Mouse (Mus musculus): ENCODE measurements around the gene Dcps. TPM values are rescaled to one million over a fixed set of nuclear protein-coding genes. Genes with fewer than 3 reads are reported as not detected.

Dcps gene
- polyA plus RNA-seq, 1 experiment from 2014 or later, result 70.9 TPM

- ATAC-seq (ENCODE audit: low read depth), result no peak
- Histone ChIP-seq H3K9ac (no peak overlapping the region), H3K4me1 (replicated peaks) (no peaks in the 10 kb centered on the region), H3K27ac (replicated peaks) (no peak overlapping the region), H3K4me3 (no peak overlapping the region), H3K36me3 (no peaks in the 10 kb centered on the region), H3K27me3 (no peaks in the 10 kb centered on the region), H3K4me2 (no peak overlapping the region), H3K9me3 (no peaks in the 10 kb centered on the region)
- 83% methylated on average over 1 of the region's 1 CpGs for WGBS
Observed at GRCm38 (mm10) chr9:35095726-35096125, 80.1 kb downstream of the Dcps start.

- no peak overlapping the region for H3K4me2 ChIP-seq
- no peak for ATAC-seq (ENCODE audit: low read depth)
- H3K4me1 ChIP-seq (replicated peaks), result no peaks in the 10 kb centered on the region
- WGBS, result 93% methylated on average over 3 of the region's 3 CpGs
- no peak overlapping the region for H3K27ac ChIP-seq (replicated peaks)
- no peak overlapping the region for H3K9ac ChIP-seq
- no peaks in the 10 kb centered on the region for H3K9me3 ChIP-seq
- H3K27me3 ChIP-seq, result no peaks in the 10 kb centered on the region
- H3K36me3 ChIP-seq, result no peaks in the 10 kb centered on the region
- H3K4me3 ChIP-seq, result no peak overlapping the region
Observed at GRCm38 (mm10) chr9:35093350-35093749, 82.5 kb downstream of the Dcps start.

- Histone ChIP-seq H3K4me1 (replicated peaks) (no peaks in the 10 kb centered on the region), H3K27ac (replicated peaks) (no peak overlapping the region), H3K4me2 (no peak overlapping the region), H3K36me3 (no peaks in the 10 kb centered on the region), H3K9ac (no peak overlapping the region), H3K27me3 (no peaks in the 10 kb centered on the region), H3K9me3 (no peaks in the 10 kb centered on the region), H3K4me3 (no peak overlapping the region)
- ATAC-seq (ENCODE audit: low read depth), result no peak
- WGBS, result 94% methylated on average over 2 of the region's 2 CpGs
Observed at GRCm38 (mm10) chr9:35092904-35093303, 83.0 kb downstream of the Dcps start.

Other genes with a start within 250 kb of the Dcps start
- gene St3gal4, start 56.8 kb downstream of the Dcps start, polyA plus RNA-seq (2015; fragmentation: Nextera tagmentation; extraction: Ambion mirVana), result 7.6 and 11.5 TPM in 2 replicates
- 65.6 and 73.9 TPM in 2 replicates for gene Srpr, start 24.1 kb upstream of the Dcps start, polyA plus RNA-seq (2015; fragmentation: Nextera tagmentation; extraction: Ambion mirVana)
- gene Tirap, start 24.2 kb upstream of the Dcps start, polyA plus RNA-seq (2015; fragmentation: Nextera tagmentation; extraction: Ambion mirVana), result 6.6 TPM in 2 replicates
- gene Foxred1, start 35.0 kb upstream of the Dcps start, polyA plus RNA-seq (2015; fragmentation: Nextera tagmentation; extraction: Ambion mirVana), result 41.4 and 43.1 TPM in 2 replicates
- gene Fam118b, start 91.7 kb upstream of the Dcps start, polyA plus RNA-seq (2015; fragmentation: Nextera tagmentation; extraction: Ambion mirVana), result 63.8 and 74.8 TPM in 2 replicates
- gene Rpusd4, start 91.8 kb upstream of the Dcps start, polyA plus RNA-seq (2015; fragmentation: Nextera tagmentation; extraction: Ambion mirVana), result 19.8 and 20.9 TPM in 2 replicates
- gene Cdon, start 245.1 kb upstream of the Dcps start, polyA plus RNA-seq (2015; fragmentation: Nextera tagmentation; extraction: Ambion mirVana), result 3.5 and 4.0 TPM in 2 replicates